Mouse (Mus musculus) heart, postnatal 0 days (tissue): Measurements from ENCODE around the gene Rplp2. TPM values are rescaled to one million over a fixed set of nuclear protein-coding genes. Genes with fewer than 3 reads are reported as not detected.

Experiments
- ATAC-seq: fragments of 200-750 bp; cut with Nextera tagmentation; 2 replicates; pipeline ENCODE4 v1.8.0; 2017; ENCODE audit warnings: low read depth, moderate number of reproducible peaks, moderate library complexity; ENCODE audit not compliant: insufficient read depth
- DNase-seq: peaks from one replicate; pipeline ENCODE4 v3.0.0-alpha.2; 2016; ENCODE audit warnings: low spot score
- H3K27ac ChIP-seq: fragments of 300-500 bp; sonication (generic); 2 replicates; pipeline ENCODE4 v1.5.1; 2014; ENCODE audit warnings: low read depth, mild to moderate bottlenecking
- H3K27me3 ChIP-seq: fragments of 300-500 bp; sonication (generic); 2 replicates; pipeline ENCODE4 v1.6.1; 2014; ENCODE audit warnings: low read length, mixed read lengths; ENCODE audit not compliant: control insufficient read depth, insufficient read depth
- H3K36me3 ChIP-seq: fragments of 300-500 bp; sonication (generic); replicated peaks from 2 replicates; pipeline ENCODE4 v1.6.1; 2014; ENCODE audit warnings: low read length, mixed read lengths; ENCODE audit not compliant: control insufficient read depth, insufficient read depth
- H3K4me1 ChIP-seq: fragments of 300-500 bp; sonication (generic); 2 replicates; pipeline ENCODE4 v1.6.1; 2014; ENCODE audit warnings: antibody characterized with exemption; ENCODE audit not compliant: control insufficient read depth, insufficient read depth
- H3K4me2 ChIP-seq: fragments of 300-500 bp; sonication (generic); 2 replicates; pipeline ENCODE4 v1.6.1; 2014; ENCODE audit warnings: low read depth, mild to moderate bottlenecking, low read length, moderate library complexity
- H3K4me3 ChIP-seq: fragments of 300-500 bp; sonication (generic); 2 replicates; pipeline ENCODE4 v1.5.1; 2014; ENCODE audit warnings: low read depth, low read length
- H3K9ac ChIP-seq: fragments of 300-500 bp; sonication (generic); replicated peaks from 2 replicates; pipeline ENCODE4 v1.6.1; 2014; ENCODE audit warnings: low read depth, low read length, mixed read lengths
- H3K9me3 ChIP-seq: fragments of 300-500 bp; sonication (generic); replicated peaks from 2 replicates; pipeline ENCODE4 v1.6.1; 2016; ENCODE audit warnings: low read length; ENCODE audit not compliant: control insufficient read depth
- CTCF ChIP-seq: IDR thresholded peaks from 2 replicates; pipeline ENCODE4 v1.5.1; 2016; ENCODE audit warnings: antibody characterized with exemption, control low read depth, low read depth
- EP300 ChIP-seq: IDR thresholded peaks from 2 replicates; pipeline ENCODE4 v1.6.1; 2016; ENCODE audit warnings: antibody characterized with exemption, low read depth
- WGBS: fragments of 180-500 bp; shearing (Covaris S2); extraction: QIAGEN DNeasy Blood & Tissue Kit; methylation state at CpG from one replicate; pipeline ENCODE4 v1.1.7; 2014; 5-methylcytosine and 5-hydroxymethylcytosine counted together
- polyA plus RNA-seq: library from polyadenylated mRNA; unstranded; fragments of >200 nt; fragmentation: Nextera tagmentation; extraction: Ambion mirVana; gene quantifications from 2 replicates; pipeline ENCODE4 v1.2.1, GENCODE M21; 2015
- total RNA-seq: library from RNA; depleted of rRNA; stranded (reverse); fragments of >200 nt; gene quantifications from 2 replicates; pipeline ENCODE4 v1.2.3, GENCODE M21; 2014; ENCODE audit warnings: low replicate concordance

The Rplp2 gene
- total and polyA plus RNA-seq, 2 experiments from 2014 or later = 309 to 880 TPM

DNA sequence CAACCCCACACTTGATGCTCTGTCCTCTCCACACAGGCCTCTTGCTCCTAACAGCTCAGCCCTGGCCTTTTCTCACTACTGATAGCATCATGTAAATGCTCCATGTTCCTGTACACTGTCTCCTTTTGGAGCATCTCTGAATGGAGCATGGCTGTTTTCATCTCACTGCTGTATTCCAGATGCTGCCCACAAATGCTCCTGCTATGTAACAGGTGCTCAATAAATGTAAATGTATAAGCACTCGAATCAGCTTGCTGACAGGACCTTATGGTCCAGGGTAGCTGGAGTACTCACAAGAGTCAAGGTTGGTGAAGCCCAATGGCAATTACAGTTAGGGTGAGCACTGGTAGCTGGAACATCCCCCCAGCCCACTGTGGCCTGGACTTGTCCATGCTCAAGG is 24.1 kb downstream of the Rplp2 start:
- no peak overlapping the region for H3K27ac ChIP-seq
- peaks cover 32% of the 10 kb centered on the region for H3K36me3 ChIP-seq
- 89% methylated on average over 1 of the region's 1 CpGs for WGBS
- no peak for TF ChIP-seq CTCF
- TF ChIP-seq EP300 = no peak
- ATAC-seq (no peak), DNase-seq (no peak)
- H3K4me3 ChIP-seq = no peak overlapping the region
- no peaks in the 10 kb centered on the region for H3K27me3 ChIP-seq
- H3K9ac ChIP-seq = no peak overlapping the region
- H3K4me2 ChIP-seq = no peak overlapping the region
- H3K4me1 ChIP-seq = peaks cover 40% of the 10 kb centered on the region
- H3K9me3 ChIP-seq = no peaks in the 10 kb centered on the region

DNA sequence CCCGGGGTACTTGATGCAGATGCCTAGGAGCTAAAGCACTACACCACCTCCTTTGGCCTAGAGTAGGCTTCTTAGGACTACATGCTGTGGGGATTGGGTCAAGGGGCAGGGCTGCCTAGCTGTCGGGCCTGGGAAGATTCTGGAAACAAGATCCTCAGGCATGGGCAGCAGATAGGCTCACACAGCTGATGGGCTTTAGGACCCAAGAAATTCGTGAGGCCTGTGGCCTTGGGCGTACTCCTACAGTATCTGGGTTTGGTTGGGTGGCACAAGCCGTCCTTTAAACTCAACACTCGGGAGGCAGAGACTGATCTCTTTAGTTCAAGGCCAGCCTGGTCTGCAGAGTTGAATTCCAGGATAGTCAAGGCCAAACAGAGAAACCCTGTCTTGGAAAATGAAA is 25.1 kb downstream of the Rplp2 start:
- Histone ChIP-seq H3K36me3 (peaks cover 32% of the 10 kb centered on the region), H3K9ac (no peak overlapping the region), H3K4me2 (no peak overlapping the region), H3K4me3 (no peak overlapping the region), H3K27ac (no peak overlapping the region), H3K27me3 (no peaks in the 10 kb centered on the region), H3K9me3 (no peaks in the 10 kb centered on the region), H3K4me1 (peaks cover 40% of the 10 kb centered on the region)
- ATAC-seq = no peak
- DNase-seq = no peak
- WGBS = 79% methylated on average over 6 of the region's 6 CpGs
- TF ChIP-seq CTCF (no peak), EP300 (no peak)

DNA sequence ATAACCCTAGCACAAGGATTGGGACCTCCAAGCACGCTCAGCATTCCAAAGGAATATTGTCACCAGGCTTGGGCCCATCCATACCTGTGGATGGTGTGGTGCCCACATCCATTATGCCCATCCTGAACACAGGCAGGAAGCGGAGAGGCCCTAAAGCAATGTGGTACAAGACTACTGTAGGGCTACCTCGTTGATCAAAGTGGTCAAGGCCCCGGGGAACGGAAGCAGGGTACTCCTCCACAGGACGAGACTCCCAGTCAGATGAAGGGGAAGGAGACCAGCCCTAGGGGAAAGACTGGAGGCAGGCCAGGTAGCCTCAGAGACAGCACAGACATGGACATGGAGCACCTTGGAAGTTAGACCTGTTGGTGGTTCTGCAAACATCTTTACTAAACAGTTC is 25.6 kb downstream of the Rplp2 start:
- no peak for DNase-seq
- Histone ChIP-seq H3K27ac (no peak overlapping the region), H3K9me3 (no peaks in the 10 kb centered on the region), H3K36me3 (peaks cover 32% of the 10 kb centered on the region), H3K9ac (no peak overlapping the region), H3K27me3 (no peaks in the 10 kb centered on the region), H3K4me1 (peaks cover 45% of the 10 kb centered on the region), H3K4me3 (no peak overlapping the region), H3K4me2 (no peak overlapping the region)
- WGBS = 82% methylated on average over 6 of the region's 6 CpGs
- TF ChIP-seq CTCF = no peak
- ATAC-seq = no peak

DNA sequence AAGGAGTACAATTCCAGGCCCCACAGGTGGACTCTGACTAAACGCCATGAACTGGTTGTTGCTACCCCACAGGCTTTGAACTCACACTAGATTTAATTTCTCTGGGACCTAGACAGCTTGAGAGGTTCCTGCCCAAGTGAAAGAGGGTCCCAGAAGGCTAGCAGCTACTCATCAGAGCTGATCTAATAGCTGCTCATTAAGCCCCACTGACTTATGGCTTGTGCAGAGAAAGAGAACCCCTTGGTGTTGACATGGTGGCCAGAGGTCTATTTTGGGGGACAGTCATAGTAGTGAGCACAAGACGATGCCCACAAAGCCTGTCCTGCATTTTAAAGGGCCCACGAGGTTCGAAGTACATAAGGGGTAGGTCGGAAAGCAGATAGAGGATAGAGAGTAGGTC is 27.0 kb downstream of the Rplp2 start:
- Histone ChIP-seq H3K4me2 (peak overlapping the region; percentile 93), H3K9me3 (no peaks in the 10 kb centered on the region), H3K9ac (peak overlapping the region; percentile 80), H3K4me3 (peak overlapping the region; percentile 69), H3K4me1 (peaks cover 48% of the 10 kb centered on the region), H3K27ac (no peak overlapping the region), H3K36me3 (peaks cover 32% of the 10 kb centered on the region), H3K27me3 (no peaks in the 10 kb centered on the region)
- WGBS = 5% methylated on average over 5 of the region's 5 CpGs
- TF ChIP-seq EP300 = no peak
- no peak for TF ChIP-seq CTCF
- no peak for ATAC-seq
- no peak for DNase-seq

DNA sequence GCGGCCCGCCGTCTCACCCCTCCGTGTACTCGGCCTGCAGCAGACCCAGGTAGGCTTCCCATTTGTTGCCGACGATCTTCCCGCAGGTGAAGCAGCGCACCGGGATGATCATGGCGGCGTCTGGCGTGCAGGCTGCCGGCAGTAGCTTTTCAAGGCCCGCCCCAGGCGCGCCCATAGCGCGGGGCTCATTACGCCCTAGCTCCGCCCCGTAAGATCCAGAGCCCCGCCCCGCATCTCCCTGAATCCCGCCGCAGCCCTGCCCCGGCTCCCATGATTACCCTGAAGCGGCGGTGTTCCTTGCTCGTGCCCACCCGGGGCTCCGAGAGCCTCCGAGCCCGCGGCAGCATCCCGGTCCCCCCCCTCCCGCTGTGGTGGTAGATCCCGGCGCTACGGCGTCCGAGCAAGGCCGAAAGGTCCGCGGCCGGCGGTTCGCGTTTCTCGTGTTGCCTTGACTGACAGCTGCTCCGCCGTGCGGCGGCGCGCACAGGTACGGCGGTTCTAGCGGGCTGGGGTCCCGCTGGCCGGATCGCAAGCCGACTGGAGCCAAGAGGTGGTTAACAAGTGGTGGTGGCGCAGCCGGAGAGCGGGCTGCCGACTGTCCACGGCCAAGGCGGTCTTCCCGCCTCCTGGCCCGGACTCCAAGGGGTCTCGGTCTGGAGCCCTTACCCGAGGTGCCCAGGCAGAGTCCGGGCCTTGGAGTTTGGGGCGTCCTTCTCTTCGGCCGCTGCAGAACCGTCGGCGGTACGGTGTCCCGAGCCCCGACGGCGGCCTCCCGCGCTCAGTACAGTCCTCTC is 28.0 kb downstream of the Rplp2 start, which contains the start of the genes Polr2l and Tspan4:
Polr2l (minus strand) TSS at position 122 of the 794 bp plus-strand sequence.
Tspan4 (plus strand) TSS at position 230 of the 794 bp plus-strand sequence.
- under 1% methylated on average over 85 of the region's 87 CpGs for WGBS
- H3K27ac ChIP-seq = peak within 1 kb of the TSS; percentile 96
- no peak; the same call in 1 of the 2 replicates for TF ChIP-seq EP300
- peak within 1 kb of the TSS; percentile 69 for H3K4me3 ChIP-seq
- peak; percentile 71 for DNase-seq
- H3K9me3 ChIP-seq = no peaks in the 10 kb centered on the region
- H3K36me3 ChIP-seq = peaks cover 26% of the 10 kb centered on the region
- peaks cover 37% of the 10 kb centered on the region for H3K4me1 ChIP-seq
- H3K9ac ChIP-seq = peak within 1 kb of the TSS; percentile 80
- H3K27me3 ChIP-seq = no peaks in the 10 kb centered on the region
- peak within 1 kb of the TSS; percentile 93 for H3K4me2 ChIP-seq
- ATAC-seq = peak; percentile 56

DNA sequence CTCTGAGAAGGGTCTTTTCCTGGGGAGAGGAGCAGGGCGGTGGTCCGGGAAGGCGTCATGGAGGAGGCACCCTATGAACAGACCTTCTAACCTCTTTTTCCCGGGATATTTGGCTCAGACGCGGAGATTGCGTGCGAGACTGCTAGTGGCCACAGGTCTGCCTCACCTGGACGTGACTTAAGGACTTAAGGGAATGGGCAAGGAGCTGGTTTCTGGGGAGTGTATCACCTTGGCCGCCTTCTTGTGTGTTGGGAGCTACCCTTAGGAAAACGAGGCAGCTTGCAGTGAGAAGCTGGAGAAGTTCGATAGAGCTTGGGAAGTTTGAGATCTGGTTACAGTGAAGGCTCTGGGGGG is 28.6 kb downstream of the Rplp2 start:
- Histone ChIP-seq H3K9me3 (no peaks in the 10 kb centered on the region), H3K36me3 (peaks cover 20% of the 10 kb centered on the region), H3K4me3 (peak overlapping the region; percentile 69), H3K9ac (peak overlapping the region; percentile 80), H3K4me1 (peaks cover 36% of the 10 kb centered on the region), H3K27ac (peak overlapping the region; percentile 96), H3K4me2 (peak overlapping the region; percentile 93), H3K27me3 (no peaks in the 10 kb centered on the region)
- TF ChIP-seq CTCF = no peak
- TF ChIP-seq EP300 = no peak
- DNase-seq (no peak), ATAC-seq (no peak)
- under 1% methylated on average over 12 of the region's 12 CpGs for WGBS
